Mouse (Mus musculus): ENCODE data around the gene Grhl3.

DNA sequence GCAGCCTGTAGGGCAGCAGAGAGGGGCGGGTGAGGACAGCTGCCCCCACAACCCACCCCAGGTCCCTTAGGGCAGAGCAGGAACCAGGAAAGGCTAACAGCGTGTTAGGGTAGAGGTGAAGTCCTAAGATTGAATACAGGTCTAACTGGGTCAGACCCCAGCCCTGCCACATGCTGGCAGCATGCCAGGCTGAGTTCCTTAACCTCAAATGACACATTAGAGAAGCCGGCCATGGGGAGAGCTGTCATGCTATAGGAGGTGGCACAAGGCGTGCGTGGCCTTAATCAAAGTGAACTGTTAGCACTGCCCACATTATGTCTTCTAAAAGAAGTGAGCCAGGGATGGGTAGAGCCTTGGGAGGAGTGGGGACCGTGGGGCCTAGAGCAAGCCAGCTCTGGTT is 24.1 kb downstream of the Grhl3 start:
- no peak for TF ChIP-seq MAFK (IDR thresholded peaks at IDR 0.05; ENCODE audit: insufficient replicate concordance, low read length)
- no peak for TF ChIP-seq UBTF (IDR thresholded peaks at IDR 0.05; ENCODE audit: low read depth, low read length)
- TF ChIP-seq CTCF (conservative IDR thresholded peaks at IDR 0.05 in 1 of 2, IDR thresholded peaks at IDR 0.05 in 1 of 2; ENCODE audit: low read depth in 2 of 2, low read length in 2 of 2) = no peak
- TF ChIP-seq POLR2A (IDR thresholded peaks at IDR 0.05; ENCODE audit: low read depth, low read length) = no peak
- TF ChIP-seq E2F4 (IDR thresholded peaks at IDR 0.05; ENCODE audit: insufficient replicate concordance, low read depth, low read length) = no peak
- TF ChIP-seq TCF12 (IDR thresholded peaks at IDR 0.05; ENCODE audit: low read depth, low read length) = no peak
- TF ChIP-seq MAX (IDR thresholded peaks at IDR 0.05; ENCODE audit: low read length) = no peak
- no peak for TF ChIP-seq EP300 (IDR thresholded peaks at IDR 0.05; ENCODE audit: low read length)
- TF ChIP-seq MYC (IDR thresholded peaks at IDR 0.05; ENCODE audit: low read depth, low read length) = no peak
- no peak for TF ChIP-seq MEF2A (IDR thresholded peaks at IDR 0.05; ENCODE audit: borderline replicate concordance, low read depth, low read length)
- TF ChIP-seq ELF1 (IDR thresholded peaks at IDR 0.05; ENCODE audit: low read depth, low read length) = no peak
- TF ChIP-seq GABPA (IDR thresholded peaks at IDR 0.05; ENCODE audit: insufficient replicate concordance, low read depth, low read length) = no peak
